Mouse (Mus musculus) myocyte (in vitro differentiated cells): ENCODE measurements at regions not wholly inside any gene's neighbourhood (a gene's known extent, or its start where the extent isn't known, plus 50 kb on each side); places are given as distances from the start of the nearest gene placed in this dataset.
A peak's percentile ranks its signal among the peaks of the same experiment; 100 is the strongest.

Source experiments
- CEBPB ChIP-seq: IDR thresholded peaks from 2 replicates; pipeline ENCODE4 v1.6.1; 2011; ENCODE audit warnings: mild to moderate bottlenecking, moderate library complexity; ENCODE audit not compliant: poor library complexity, insufficient read depth, severe bottlenecking
- MAX ChIP-seq: IDR thresholded peaks from one replicate; pipeline ENCODE4 v1.6.1; 2011; ENCODE audit warnings: low read depth, mild to moderate bottlenecking, control low read depth
- POLR2A ChIP-seq: IDR thresholded peaks from one replicate; pipeline ENCODE4 v1.6.1; 2011; ENCODE audit warnings: low read depth, mild to moderate bottlenecking, control low read depth, moderate library complexity; ENCODE audit not compliant: insufficient read length
- TCF12 ChIP-seq: IDR thresholded peaks from one replicate; pipeline ENCODE4 v1.6.1; 2011; ENCODE audit warnings: mild to moderate bottlenecking, control low read depth; ENCODE audit not compliant: poor library complexity, insufficient read depth, severe bottlenecking
- USF1 ChIP-seq: IDR thresholded peaks from one replicate; pipeline ENCODE4 v1.6.1; 2011; ENCODE audit warnings: low read depth, mild to moderate bottlenecking, control low read depth, moderate library complexity

DNA sequence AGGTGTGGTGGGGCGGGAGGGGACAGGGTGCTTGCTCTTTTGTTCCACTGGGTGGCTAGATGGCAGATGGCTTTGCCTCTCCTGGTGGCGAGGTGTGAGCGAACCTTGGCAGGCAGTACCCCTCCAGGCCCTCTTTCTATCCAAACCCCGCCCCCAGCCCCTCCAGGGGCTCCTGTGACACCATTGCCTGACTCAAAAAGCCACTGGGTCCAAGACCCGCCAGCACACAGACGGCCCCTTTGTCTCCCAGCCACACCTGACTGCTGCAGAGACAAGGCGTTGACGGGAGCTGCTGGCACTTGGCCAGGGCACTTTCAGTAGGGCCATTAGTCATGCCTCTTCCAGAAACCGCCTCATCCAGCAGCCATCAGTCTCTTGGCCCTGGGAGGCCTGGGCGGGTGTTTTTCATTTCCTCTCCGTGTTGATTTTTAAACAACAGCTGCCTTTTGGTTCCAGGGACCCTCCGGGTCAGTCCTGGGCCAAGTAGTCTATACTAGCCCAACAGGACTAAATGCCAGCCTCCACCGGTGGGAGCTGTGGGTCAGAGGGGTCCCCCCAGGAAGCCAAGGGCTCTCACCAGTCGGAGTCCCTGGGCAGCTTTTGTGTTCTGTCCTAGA is 58.4 kb upstream of the Medag start:
- TF ChIP-seq MAX = no peak
- no peak for TF ChIP-seq POLR2A
- no peak for TF ChIP-seq USF1
- TF ChIP-seq CEBPB = no peak
- peak; percentile 14 for TF ChIP-seq TCF12
